Mouse (Mus musculus) c-Kit-negative CD71-positive TER-119-positive erythroid progenitor cells, embryonic 14.5 days (primary cell): ENCODE results near the gene Mxra8.

ENCODE experiments used
- DNase-seq: peaks from one replicate; pipeline ENCODE4 v3.0.0-alpha.2; 2013; ENCODE audit warnings: low read depth, low spot score

Gene Mxra8

GRCm38 (mm10) chr4:155839483-155839910 is at the start of gene Mxra8:
Gene Mxra8, plus strand, starts transcription at chr4:155839680.
- no peak for DNase-seq

- no peak for DNase-seq
Measured at GRCm38 (mm10) chr4:155790021-155790489, 49.4 kb upstream of the Mxra8 start, which contains the start of gene Ankrd65. Gene Ankrd65, plus strand, starts transcription at chr4:155790439.

GRCm38 (mm10) chr4:155790650-155791161 is 48.8 kb upstream of the Mxra8 start:
- DNase-seq: no peak

GRCm38 (mm10) chr4:155791240-155791933 is 48.1 kb upstream of the Mxra8 start:
- no peak for DNase-seq

- DNase-seq: no peak
Measured at GRCm38 (mm10) chr4:155793730-155794129, 45.8 kb upstream of the Mxra8 start.

GRCm38 (mm10) chr4:155802075-155802474 is 37.4 kb upstream of the Mxra8 start:
- DNase-seq: no peak

GRCm38 (mm10) chr4:155802741-155803339 is 36.6 kb upstream of the Mxra8 start, which contains the start of gene Mrpl20:
Gene Mrpl20, plus strand, starts transcription at chr4:155802878.
- no peak for DNase-seq

- peak; percentile 92 for DNase-seq
Measured at GRCm38 (mm10) chr4:155803340-155804041, 36.0 kb upstream of the Mxra8 start.

- DNase-seq: no peak
Measured at GRCm38 (mm10) chr4:155807841-155808240, 31.6 kb upstream of the Mxra8 start.

- peak; percentile 92 for DNase-seq
Measured at GRCm38 (mm10) chr4:155811929-155812664, 27.4 kb upstream of the Mxra8 start, which contains the start of gene Ccnl2. Gene Ccnl2, plus strand, starts transcription at chr4:155812489.

- DNase-seq: no peak
Measured at GRCm38 (mm10) chr4:155812665-155813181, 26.8 kb upstream of the Mxra8 start.

GRCm38 (mm10) chr4:155817533-155817932 is 21.9 kb upstream of the Mxra8 start:
- DNase-seq: no peak

GRCm38 (mm10) chr4:155821025-155821424 is 18.5 kb upstream of the Mxra8 start:
- DNase-seq: no peak

GRCm38 (mm10) chr4:155823443-155823842 is 16.0 kb upstream of the Mxra8 start:
- DNase-seq: no peak

GRCm38 (mm10) chr4:155829866-155830265 is 9.6 kb upstream of the Mxra8 start:
- no peak for DNase-seq

GRCm38 (mm10) chr4:155830596-155830995 is 8.9 kb upstream of the Mxra8 start:
- DNase-seq: no peak

GRCm38 (mm10) chr4:155831205-155831766 is 8.2 kb upstream of the Mxra8 start, which contains the start of gene Aurkaip1:
Gene Aurkaip1, plus strand, starts transcription at chr4:155831272.
- peak; percentile 88 for DNase-seq

- DNase-seq: no peak
Measured at GRCm38 (mm10) chr4:155831831-155832230, 7.6 kb upstream of the Mxra8 start.

GRCm38 (mm10) chr4:155832321-155832720 is 7.2 kb upstream of the Mxra8 start:
- no peak for DNase-seq

- no peak for DNase-seq
Measured at GRCm38 (mm10) chr4:155833234-155833633, 6.2 kb upstream of the Mxra8 start.

- no peak for DNase-seq
Measured at GRCm38 (mm10) chr4:155833836-155834235, 5.6 kb upstream of the Mxra8 start.
